Mouse (Mus musculus) frontal cortex, adult 2 months (tissue): Measurements from ENCODE around the gene Fbxl7. TPM values are rescaled to one million over a fixed set of nuclear protein-coding genes. Genes with fewer than 3 reads are reported as not detected.
"Not testable (repeated sequence)": the region's sequence is repeated elsewhere in the genome, so short reads cannot be mapped to it uniquely, and the experiment has no call there.

Source experiments
- DNase-seq, 2 experiments: peaks; one replicate each; pipeline ENCODE4 v3.0.0; 2022; ENCODE audit warnings: low spot score in 1 of 2; ENCODE audit errors: extremely low spot score in 1 of 2
- polyA plus RNA-seq: library from polyadenylated mRNA; depleted of rRNA; stranded (reverse); fragments of >200 nt; gene quantifications from 2 replicates; pipeline ENCODE4 v1.2.3, GENCODE M21; 2012

Fbxl7 gene
- polyA plus RNA-seq, 1 experiment = 1.0 TPM

DNA sequence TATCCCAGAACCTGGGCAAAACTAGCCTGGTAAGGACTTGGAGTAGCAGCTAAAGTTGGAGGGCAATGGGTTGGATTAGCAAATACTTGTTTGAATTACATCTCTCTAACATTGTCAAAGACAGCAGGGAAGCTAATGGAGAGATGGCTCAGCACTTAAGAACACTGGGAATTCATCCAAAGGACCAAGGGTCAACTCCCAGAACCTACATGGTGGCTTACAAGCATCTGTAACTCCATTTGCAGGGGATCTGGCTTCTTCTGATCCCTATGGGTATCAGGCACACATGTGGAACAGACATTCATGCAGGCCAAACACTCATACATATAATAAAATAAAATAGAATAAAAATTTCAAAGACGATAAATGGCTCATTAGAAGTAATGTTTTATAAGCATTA is 78.4 kb downstream of the Fbxl7 start:
- no peak for DNase-seq

DNA sequence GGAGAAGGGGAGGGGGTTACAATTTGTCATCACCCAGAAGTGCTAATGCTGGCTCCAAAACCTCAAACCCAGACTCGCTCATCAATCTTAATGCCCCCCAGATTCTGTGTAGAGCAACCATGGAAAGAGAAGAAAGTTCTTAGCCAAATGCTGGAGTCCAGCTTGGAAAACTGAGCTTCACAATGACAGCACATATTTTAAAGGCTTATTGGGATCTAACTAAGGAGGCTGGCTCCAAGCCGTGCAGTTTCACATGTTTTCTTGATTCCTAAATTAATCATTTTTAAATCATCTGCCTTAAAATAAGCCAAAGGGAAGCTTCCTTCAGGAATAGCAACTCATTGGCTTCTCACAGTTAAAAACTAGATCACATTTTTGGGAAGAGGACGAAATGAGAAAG is 82.5 kb downstream of the Fbxl7 start:
- no peak for DNase-seq

DNA sequence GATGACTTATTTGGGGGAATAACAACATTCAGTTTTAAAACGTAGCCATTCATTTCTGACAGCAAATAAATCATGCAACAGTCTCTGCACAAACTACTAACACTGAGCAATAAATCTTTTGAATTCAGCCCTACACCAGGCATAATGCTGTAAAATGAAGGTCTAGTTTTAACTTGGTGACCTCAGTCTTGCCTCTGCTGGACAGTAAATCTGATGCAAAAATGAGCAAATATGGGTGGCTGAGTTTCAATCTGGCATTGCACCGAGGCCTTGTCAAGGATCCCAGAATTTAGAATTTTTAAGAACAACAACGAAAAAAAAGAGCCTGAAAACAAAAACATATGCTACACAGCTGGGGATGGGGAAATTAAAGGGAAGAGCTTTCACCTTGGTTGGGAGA is 85.8 kb downstream of the Fbxl7 start:
- DNase-seq = no peak

DNA sequence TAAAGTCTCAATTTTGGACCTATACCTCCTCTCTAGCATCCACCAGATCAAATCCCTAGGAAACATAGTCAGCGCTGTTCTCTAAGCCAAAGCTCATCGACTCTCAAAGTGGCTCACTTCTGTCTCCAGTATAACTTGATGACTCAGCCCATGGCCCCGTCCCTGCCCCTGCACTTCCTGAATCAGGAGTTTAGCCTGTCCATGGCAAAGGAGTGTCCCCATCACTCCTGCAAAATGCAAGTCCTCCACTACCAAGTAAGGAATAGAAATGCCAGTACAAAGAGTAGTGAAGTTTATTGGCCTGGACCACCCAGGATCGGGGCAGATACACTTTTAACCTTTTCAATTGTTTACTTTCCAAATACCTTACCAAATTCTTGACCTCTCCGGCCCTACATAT is 91.3 kb downstream of the Fbxl7 start:
- DNase-seq = no peak

DNA sequence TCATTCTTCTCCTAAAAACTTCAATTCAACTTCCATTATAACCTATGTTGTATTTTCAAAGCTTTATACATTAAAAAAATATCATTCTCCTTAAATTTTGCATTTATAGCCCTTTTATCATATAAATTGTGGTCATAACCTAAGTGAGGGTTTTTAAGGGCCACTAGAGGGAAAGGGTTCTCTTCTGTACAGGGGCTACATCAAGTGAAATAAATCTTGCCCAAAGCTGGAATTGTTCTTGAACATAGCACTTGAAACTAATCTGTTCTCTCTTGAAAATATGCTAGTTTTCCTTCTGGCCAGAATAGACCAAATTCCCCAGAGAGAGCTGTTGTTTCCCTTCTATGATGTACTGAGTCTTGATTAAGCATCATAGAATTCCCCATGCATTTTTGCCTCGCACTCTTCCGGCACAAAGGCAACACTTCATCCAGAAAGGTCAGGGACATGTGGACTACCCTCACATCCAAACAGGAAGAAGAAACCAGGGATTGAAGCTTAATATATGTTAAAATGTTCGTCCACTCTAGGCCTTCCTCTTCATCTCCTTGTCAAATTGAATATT is 95.8 kb downstream of the Fbxl7 start:
- no peak for DNase-seq

DNA sequence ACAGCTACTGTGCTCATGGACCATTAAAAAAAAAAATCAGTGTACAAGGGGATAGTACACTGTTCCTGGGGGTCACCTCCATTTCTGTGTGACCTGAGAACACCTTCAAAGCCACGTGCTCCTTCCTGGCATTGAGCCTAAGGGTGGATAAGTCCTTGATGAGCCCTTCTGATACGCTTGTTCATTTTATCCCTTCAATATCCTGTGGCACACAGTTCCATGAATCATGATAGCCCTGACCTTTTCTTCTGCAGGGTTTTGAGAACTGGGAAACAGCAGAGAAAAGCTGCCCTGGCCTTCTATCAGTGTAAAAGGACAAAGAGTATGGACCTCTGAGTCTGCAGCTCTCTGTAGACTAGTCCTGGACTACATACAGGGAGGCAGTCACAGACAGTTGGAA is 99.4 kb downstream of the Fbxl7 start:
- no peak for DNase-seq

DNA sequence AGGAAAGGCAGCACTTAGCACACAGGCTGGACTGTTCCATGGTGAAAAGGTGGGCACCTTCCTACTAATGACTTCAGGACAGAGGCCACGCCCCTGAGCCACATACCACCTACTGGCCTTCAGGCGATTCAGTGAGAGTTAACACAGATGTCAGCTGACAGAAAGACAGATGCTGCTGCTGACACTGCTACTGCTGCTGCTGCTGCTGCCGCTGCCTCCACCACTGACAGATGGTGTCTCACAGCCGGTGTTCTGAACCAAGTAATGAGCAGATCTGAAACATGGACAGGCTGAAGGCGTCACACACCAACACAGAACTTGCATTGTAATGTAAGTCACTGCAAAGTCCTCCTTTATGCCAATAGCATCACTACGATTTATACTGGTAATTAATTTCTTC is 99.9 kb downstream of the Fbxl7 start:
- DNase-seq = peak; percentile 48 to 67

DNA sequence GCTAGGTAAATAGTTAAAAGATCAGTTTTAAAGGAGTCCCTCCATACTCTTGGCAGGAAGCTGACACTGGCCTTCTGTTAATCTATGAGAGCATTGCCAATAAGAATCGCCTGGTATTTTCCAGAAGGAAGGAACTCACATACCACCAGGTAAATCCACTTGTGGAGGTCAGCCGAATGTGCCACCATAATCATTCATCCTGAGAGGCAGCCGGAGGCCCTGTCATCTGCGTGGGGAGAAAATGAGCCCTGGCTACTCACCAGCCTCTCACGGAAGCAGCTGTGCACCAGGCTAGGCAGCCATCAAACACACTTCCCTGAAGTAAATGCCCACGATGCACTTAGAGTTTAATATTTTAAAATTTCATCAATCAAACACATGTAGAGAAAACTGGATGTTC is 108.2 kb downstream of the Fbxl7 start:
- DNase-seq = no peak

DNA sequence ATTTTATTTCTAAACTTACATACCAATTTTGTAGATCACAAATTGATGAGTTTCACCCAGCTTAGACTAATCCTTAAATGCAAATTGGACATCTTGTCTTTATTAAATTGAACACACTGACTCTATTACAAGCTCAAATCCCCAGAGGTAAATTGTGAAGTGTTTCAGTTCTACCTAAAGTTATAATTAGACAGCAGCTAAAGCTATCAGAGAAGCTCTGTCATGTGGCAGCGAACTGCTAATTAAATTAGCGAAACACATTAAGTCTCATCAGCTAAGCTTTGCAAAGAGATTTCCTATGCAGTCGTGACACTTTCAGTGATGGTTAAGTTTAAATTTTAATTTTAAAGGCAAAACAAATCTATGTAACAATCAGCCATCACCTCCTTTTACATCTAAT is 114.8 kb downstream of the Fbxl7 start:
- DNase-seq = no peak

DNA sequence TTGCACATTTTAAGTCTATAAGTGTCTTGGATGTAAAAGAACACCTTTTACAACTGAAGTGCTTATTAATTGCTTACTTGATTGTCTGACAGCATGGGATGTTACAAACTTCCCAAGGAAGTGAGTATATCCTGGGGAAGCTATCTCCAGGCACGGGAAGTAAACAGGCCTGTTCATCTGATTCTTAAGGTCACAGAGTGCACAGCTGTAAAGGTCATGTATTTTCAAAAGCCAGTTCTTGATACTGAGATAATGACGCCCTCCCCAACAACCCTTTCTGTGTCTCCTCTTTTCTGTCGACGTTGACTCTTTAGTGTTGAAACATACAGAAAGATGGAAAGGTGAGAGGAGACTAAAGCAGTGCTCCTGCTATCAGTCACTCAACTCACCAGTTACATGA is 116.3 kb downstream of the Fbxl7 start:
- DNase-seq = no peak

DNA sequence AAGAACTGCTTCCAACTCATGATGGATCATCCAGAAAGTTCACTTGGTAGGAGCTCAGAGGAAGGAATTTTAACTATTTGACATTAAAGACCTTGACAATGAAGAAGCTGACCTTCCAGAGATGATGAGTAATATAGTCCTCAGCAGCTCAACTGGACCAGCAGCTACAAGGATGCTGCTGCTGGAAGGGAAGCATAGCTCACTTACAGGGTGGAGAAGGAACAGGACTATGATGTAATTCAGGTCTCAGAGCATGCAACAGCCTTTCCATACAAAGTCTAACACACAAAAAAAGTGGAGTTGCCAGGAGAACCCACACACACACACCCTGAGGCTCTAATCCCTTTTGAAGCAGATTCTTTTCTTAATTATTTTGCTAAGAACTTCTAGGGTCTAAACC is 119.7 kb downstream of the Fbxl7 start:
- no peak for DNase-seq

DNA sequence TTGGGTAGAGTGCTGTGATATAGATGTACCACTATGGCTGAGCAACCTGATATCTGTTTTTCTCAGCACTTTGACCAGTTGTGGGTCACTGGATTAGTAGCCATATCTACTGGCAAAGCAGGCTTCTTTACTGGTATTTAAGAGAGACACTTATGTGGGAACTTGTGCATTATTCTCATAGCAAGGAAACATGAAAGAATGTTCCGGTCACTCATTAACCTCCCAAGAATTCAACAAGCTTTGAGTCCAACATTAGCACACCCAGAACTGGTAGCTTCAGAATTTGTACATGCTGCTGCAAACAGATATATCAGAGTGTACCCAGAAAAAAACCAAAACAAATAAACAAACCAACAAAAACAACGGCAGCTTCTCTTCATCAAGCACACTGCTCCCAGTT is 120.5 kb downstream of the Fbxl7 start:
- DNase-seq = no peak

DNA sequence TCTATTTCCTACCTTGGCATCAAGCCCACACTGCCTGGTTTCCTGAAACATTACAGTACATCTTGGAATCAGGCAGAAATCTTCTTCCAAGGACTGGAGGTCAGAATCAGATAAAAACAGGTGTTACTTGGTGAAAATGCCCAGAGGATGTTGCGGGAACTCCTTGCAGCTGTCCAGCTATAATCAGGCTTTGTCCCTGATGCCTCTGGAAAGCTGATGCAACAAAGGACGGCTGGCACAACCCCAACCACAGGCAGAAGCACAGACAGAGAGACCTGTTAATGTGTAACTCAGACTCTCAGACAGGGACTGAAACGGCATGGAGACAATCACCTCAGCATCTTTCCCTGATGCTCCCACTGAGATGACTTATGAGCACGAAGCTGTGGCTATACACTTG is 133.7 kb downstream of the Fbxl7 start:
- no peak for DNase-seq

DNA sequence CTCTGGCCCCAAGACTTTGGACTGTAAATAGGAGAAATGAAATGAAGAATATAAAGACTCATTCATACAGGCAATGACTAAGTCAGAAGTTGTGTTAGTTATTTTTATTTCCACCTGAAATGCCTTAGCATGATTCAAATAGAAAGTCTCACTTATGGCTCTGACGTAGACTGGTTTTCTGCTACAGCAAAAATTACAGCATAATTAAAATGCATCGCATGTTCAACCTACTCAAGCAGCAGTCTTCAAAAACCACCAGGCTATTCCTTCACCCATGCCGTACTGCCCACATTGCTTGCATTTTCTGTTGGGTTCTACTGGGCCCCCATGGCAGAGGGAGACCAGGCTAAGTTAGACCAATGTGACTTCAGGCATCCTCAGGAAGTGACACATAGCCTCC is 146.9 kb downstream of the Fbxl7 start:
- DNase-seq = peak in 1 of 2 experiments; percentile 10

DNA sequence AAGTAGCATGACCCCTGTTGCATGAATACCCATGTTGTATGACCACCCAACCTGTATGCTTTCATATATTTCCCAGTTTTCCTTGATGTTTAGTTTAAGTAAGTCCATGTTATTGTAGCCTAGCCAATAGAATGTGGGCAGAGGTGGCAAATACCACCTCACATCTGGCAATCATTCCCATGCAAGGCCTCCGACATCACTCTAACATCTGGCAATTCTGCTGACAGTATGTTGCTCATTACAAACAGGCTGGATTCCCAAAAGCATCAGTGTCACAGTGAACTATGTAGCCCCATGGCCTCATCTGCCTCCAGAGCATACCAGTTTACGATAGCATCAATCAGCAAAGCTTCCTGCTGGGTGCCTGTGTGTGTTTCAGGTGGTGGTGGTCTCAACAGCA is 163.0 kb downstream of the Fbxl7 start:
- DNase-seq = no peak

DNA sequence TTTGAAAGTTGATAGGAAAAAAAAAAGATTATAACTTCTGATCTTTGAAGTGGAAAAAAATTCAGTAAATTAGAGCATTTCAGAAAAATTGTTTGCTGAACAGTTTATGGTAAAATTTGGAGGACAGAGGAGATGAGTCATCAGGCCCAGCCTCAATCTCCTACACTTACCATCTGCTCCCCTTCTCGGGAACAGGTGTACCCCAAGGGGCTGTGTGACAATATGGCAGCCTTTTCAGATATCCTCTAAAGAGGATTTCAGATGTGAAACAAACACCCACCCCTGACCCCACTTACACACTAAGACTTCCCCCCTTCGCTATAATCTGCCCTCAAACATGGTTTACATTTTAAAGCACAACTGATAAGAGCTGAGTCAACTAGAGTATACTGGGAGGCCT is 164.6 kb downstream of the Fbxl7 start:
- peak; percentile 18 to 76 for DNase-seq

DNA sequence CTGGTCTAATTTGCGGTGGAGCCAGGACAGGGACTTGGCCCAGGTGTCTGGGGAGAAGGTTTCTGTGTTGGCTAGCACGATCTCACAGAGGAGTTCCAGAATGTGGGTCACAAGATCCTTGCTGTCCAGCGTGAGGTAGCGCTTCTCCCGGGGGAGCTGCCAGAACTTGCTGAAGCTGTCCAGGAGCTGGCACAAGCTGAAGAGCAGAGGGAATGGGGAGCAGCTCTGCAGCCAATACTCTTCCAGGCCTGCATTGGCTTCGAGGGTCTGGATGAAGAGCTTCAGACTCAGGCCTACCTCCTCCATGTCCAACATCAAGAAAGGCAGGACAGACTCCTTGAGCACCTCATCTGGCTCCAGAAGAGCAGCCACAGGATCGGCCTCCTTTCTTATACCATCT is 166.0 kb downstream of the Fbxl7 start:
- DNase-seq = not testable (repeated sequence)

DNA sequence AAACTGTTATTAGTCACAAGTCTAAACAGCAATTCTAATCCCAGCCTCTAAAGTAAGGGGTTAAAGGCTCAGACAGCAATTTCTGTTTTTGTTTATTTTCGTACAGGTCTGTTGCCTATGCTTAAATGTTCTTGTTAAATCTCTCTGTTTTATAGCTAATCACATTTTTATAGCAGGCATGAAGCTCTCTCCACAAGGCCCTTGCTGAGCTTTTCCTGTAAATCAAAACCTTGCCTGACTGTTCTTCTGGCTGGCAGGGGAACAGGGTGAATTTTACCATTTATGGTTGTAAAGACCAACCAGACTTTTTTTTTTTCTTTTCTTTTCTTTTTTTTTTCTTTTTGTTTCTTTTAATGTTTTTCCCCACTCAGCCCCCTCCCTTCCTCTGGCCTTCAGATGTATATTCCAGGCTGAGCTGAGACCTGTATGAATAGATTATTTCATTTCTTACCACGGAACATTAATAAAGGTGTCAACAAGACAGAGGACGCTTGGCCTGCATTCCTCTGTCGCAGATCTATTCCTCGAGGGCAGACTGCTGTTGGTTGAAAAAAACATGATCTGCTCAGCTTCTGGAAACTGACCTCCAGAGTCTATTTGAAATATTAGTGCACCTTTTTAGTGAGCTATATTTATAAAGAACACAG is 176.9 kb downstream of the Fbxl7 start:
- no peak for DNase-seq

DNA sequence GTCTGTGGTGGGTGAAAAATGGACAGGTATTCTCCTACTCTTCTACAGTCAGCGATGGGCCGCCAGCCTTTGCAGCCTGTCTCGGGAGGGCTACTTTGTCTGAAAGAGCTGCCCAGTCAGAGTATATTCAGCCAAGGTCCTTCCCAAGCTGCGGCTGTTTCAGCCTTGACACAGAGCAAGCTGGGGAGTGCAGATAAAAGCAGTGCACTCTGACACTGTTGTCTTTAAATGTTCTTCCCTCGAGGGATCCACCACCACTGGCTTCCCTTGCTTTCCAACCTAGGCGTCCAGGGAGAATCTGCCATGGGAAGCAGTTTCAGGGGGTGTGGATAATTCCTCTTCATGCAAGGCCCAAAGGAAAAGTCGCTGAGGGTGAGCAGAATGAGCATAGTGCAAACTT is 177.4 kb downstream of the Fbxl7 start:
- DNase-seq = no peak

DNA sequence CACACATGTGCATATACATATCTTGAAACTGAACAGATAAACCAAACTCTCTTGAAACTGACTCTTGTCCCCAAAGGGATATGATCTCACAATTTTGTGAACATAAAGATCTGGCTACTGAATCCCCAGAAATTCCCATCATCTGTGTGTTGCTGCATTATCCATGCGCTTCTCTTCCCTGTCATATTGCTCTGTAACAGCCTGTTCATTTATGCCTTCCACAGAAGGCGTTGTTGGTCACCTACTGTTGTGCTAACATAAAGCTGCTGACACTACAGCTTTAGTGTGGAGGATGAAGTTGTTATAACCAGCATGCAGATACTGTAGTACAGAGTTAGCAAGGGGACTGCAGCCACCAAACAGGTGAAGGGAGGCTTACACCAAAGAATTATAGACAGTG is 179.2 kb downstream of the Fbxl7 start:
- DNase-seq = no peak

DNA sequence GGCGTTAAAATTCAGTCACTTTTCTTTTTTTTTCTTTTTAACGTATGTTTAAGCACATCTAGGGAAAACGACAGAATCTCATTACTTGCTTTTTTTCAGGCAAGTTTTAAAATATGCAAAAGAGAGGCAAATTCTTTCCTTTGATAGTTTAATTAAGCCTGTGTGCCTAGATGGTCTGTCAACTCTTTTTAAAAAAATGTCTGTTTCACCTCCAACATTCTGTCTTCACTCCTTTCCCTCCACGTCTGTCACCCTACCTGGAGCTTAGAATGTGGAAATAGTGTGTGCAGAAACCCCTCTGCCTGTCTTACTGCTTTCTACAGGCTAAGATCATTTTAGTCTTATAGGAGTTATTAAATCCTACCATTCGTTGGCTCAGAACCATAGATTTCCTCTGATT is 179.7 kb downstream of the Fbxl7 start:
- no peak for DNase-seq

DNA sequence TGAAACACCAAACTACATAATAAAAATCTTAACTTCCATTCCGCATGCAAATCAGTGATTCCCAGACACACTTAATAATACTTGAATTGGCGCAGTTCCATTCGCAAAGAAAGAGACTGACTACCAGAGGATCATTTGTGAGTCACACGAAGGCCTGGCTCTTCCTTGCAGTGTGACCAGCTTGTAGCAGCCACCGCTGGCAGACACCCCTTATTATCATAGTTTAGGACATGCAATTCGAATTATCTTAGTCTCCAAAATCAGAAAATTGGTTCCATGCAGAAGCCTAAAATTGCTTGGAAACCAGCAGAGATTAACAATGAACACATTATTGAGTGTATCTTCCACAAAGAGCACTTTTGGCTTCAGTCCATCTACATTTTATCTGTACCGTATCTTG is 183.1 kb downstream of the Fbxl7 start:
- no peak for DNase-seq

DNA sequence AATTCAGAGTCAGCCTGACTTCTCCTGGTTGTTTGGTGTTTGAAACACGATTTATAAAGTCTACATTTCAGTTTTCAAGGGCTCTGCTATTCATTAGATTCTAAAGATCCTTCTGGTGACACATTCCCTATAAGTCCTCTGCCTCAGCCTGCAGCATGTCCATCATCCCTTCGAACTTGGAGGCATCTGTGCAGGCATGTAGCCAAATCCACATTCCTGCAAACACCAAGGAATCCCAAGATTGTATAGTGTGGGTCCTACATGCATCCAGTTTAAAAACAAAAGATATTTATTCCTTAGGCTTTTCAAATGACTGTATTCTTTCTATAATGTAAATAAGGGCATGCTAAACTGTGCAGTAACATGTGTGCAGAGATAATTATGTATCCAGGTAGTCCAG is 190.4 kb downstream of the Fbxl7 start:
- DNase-seq = no peak
